Mouse (Mus musculus) liver, adult 2 months (tissue): ENCODE data around the gene Tnfrsf25. TPM values are rescaled to one million over a fixed set of nuclear protein-coding genes. Genes with fewer than 3 reads are reported as not detected.

Source experiments
- DNase-seq: peaks from one replicate; pipeline ENCODE4 v3.0.0-alpha.2; 2011; ENCODE audit warnings: low read depth, low spot score; ENCODE audit errors: extremely low read depth
- H3K27ac ChIP-seq: fragments of 200-500 bp; replicated peaks from 2 replicates; pipeline ENCODE4 v1.5.1; 2012; ENCODE audit warnings: low read depth, mild to moderate bottlenecking, control low read depth, inconsistent platforms, low read length; ENCODE audit not compliant: insufficient read depth
- H3K27me3 ChIP-seq: fragments of 200-500 bp; 2 replicates; pipeline ENCODE4 v1.6.1; 2012; ENCODE audit warnings: mild to moderate bottlenecking, moderate library complexity, low read length, inconsistent platforms; ENCODE audit not compliant: control insufficient read depth, insufficient read depth
- H3K36me3 ChIP-seq: fragments of 200-500 bp; 2 replicates; pipeline ENCODE4 v1.6.1; 2012; ENCODE audit warnings: low read length, inconsistent platforms; ENCODE audit not compliant: control insufficient read depth, insufficient read depth
- H3K4me1 ChIP-seq: fragments of 200-500 bp; 2 replicates; pipeline ENCODE4 v1.6.1; 2011; ENCODE audit warnings: low read length; ENCODE audit not compliant: control insufficient read depth, insufficient read depth
- H3K4me3 ChIP-seq: fragments of 200-500 bp; 2 replicates; pipeline ENCODE4 v1.5.1; 2011; ENCODE audit warnings: low read depth, mild to moderate bottlenecking, control low read depth, low read length, moderate library complexity; ENCODE audit not compliant: insufficient read depth
- H3K79me2 ChIP-seq: fragments of 200-500 bp; 2 replicates; pipeline ENCODE4 v1.6.1; 2012; ENCODE audit warnings: inconsistent platforms, mild to moderate bottlenecking, low read length, moderate library complexity; ENCODE audit not compliant: control insufficient read depth, insufficient read depth
- H3K9ac ChIP-seq: fragments of 200-500 bp; 2 replicates; pipeline ENCODE4 v1.6.1; 2012; ENCODE audit warnings: low read depth, mild to moderate bottlenecking, control low read depth, inconsistent platforms, low read length
- CTCF ChIP-seq: fragments of 200-500 bp; IDR thresholded peaks from 2 replicates; pipeline ENCODE4 v1.5.1; 2011; ENCODE audit warnings: low read depth, low read length, control low read depth
- POLR2A ChIP-seq: fragments of 200-500 bp; IDR thresholded peaks from 2 replicates; pipeline ENCODE4 v1.6.1; 2011; ENCODE audit warnings: low read length, control low read depth; ENCODE audit not compliant: insufficient read depth; ENCODE audit errors: extremely low read depth
- WGBS: fragments of 180-500 bp; shearing (Covaris S2); methylation state at CpG from one replicate; pipeline ENCODE4 v1.1.7; 2018; 5-methylcytosine and 5-hydroxymethylcytosine counted together
- polyA plus RNA-seq: library from polyadenylated mRNA; depleted of rRNA; stranded (reverse); fragments of >200 nt; gene quantifications from 2 replicates; pipeline ENCODE4 v1.2.3, GENCODE M21; 2012
- total RNA-seq: library from RNA; depleted of rRNA; stranded (reverse); fragments of >200 nt; gene quantifications from 2 replicates; pipeline ENCODE4 v1.2.3, GENCODE M21; 2014

Tnfrsf25 gene
- total and polyA plus RNA-seq, 2 experiments, result 0.28 to 0.72 TPM

- Histone ChIP-seq H3K27me3 (no peaks in the 10 kb centered on the region), H3K27ac (no peak overlapping the region), H3K9ac (no peak overlapping the region), H3K4me1 (peaks cover 4% of the 10 kb centered on the region), H3K36me3 (peaks cover 2% of the 10 kb centered on the region; the same call in 1 of the 2 replicates), H3K4me3 (no peak overlapping the region), H3K79me2 (no peaks in the 10 kb centered on the region)
- 60% methylated on average over 3 of the region's 3 CpGs for WGBS
- DNase-seq, result no peak
- TF ChIP-seq POLR2A (no peak), CTCF (no peak)
Observed at GRCm38 (mm10) chr4:152109509-152109908, 6.2 kb upstream of the Tnfrsf25 start.

GRCm38 (mm10) chr4:152110689-152111088 is 5.0 kb upstream of the Tnfrsf25 start:
- Histone ChIP-seq H3K36me3 (peaks cover 2% of the 10 kb centered on the region; the same call in 1 of the 2 replicates), H3K4me1 (peaks cover 4% of the 10 kb centered on the region), H3K9ac (no peak overlapping the region), H3K27me3 (no peaks in the 10 kb centered on the region), H3K79me2 (no peaks in the 10 kb centered on the region), H3K4me3 (no peak overlapping the region), H3K27ac (no peak overlapping the region)
- 96% methylated on average over 4 of the region's 4 CpGs for WGBS
- TF ChIP-seq POLR2A, result no peak
- no peak for DNase-seq

- Histone ChIP-seq H3K79me2 (no peaks in the 10 kb centered on the region), H3K9ac (no peak overlapping the region), H3K36me3 (peaks cover 2% of the 10 kb centered on the region; the same call in 1 of the 2 replicates), H3K27me3 (no peaks in the 10 kb centered on the region), H3K4me3 (no peak overlapping the region), H3K4me1 (peaks cover 4% of the 10 kb centered on the region), H3K27ac (no peak overlapping the region)
- 90% methylated on average over 9 of the region's 9 CpGs for WGBS
- no peak for DNase-seq
- no peak for TF ChIP-seq POLR2A
- TF ChIP-seq CTCF, result no peak
Observed at GRCm38 (mm10) chr4:152112329-152112728, 3.4 kb upstream of the Tnfrsf25 start.

- no peaks in the 10 kb centered on the region for H3K27me3 ChIP-seq
- no peak overlapping the region for H3K9ac ChIP-seq
- no peak for TF ChIP-seq POLR2A
- TF ChIP-seq CTCF, result no peak
- H3K79me2 ChIP-seq, result no peaks in the 10 kb centered on the region
- peaks cover 2% of the 10 kb centered on the region; the same call in 1 of the 2 replicates for H3K36me3 ChIP-seq
- H3K4me1 ChIP-seq, result no peaks in the 10 kb centered on the region
- 90% methylated on average over 16 of the region's 16 CpGs for WGBS
- no peak for DNase-seq
- no peak overlapping the region for H3K27ac ChIP-seq
- H3K4me3 ChIP-seq, result no peak overlapping the region
Observed at GRCm38 (mm10) chr4:152114080-152114479, 1.7 kb upstream of the Tnfrsf25 start.

- peaks cover 19% of the 10 kb centered on the region for H3K27me3 ChIP-seq
- TF ChIP-seq CTCF (no peak), POLR2A (no peak)
- WGBS, result 81% methylated on average over 9 of the region's 9 CpGs
Observed at GRCm38 (mm10) chr4:152117538-152117937, 1.8 kb downstream of the Tnfrsf25 start.

GRCm38 (mm10) chr4:152119396-152120292 is 3.9 kb downstream of the Tnfrsf25 start:
- H3K27me3 ChIP-seq, result peaks cover 19% of the 10 kb centered on the region
- H3K4me3 ChIP-seq, result no peak overlapping the region
- TF ChIP-seq POLR2A (no peak), CTCF (peak; percentile 55)
- H3K27ac ChIP-seq, result no peak overlapping the region
- H3K36me3 ChIP-seq, result no peaks in the 10 kb centered on the region
- H3K9ac ChIP-seq, result no peak overlapping the region
- 20% methylated on average over 39 of the region's 39 CpGs for WGBS
- H3K79me2 ChIP-seq, result no peaks in the 10 kb centered on the region
- H3K4me1 ChIP-seq, result no peaks in the 10 kb centered on the region
- DNase-seq, result no peak

More at GRCm38 (mm10) chr4:152117538-152117937, 1.8 kb downstream of the Tnfrsf25 start:
- no peaks in the 10 kb centered on the region for H3K79me2 ChIP-seq
- no peak overlapping the region for H3K9ac ChIP-seq
- H3K4me1 ChIP-seq, result no peaks in the 10 kb centered on the region
- 0 out of 2 replicates have a peak, but pooled peaks cover 2% of the 10 kb centered on the region for H3K36me3 ChIP-seq
- H3K4me3 ChIP-seq, result no peak overlapping the region
- no peak overlapping the region for H3K27ac ChIP-seq
- DNase-seq, result no peak
